Mouse (Mus musculus) spleen, adult 10 weeks (tissue): ENCODE data around the gene Gm10065. TPM values are rescaled to one million over a fixed set of nuclear protein-coding genes. Genes with fewer than 3 reads are reported as not detected.

ENCODE experiments used
- polyA plus RNA-seq: library from polyadenylated mRNA; stranded (reverse); fragments of 350-450 nt; fragmentation: Illumina TruSeq; extraction: RNeasy Lipid Tissue Mini Kit (QIAGEN cat#74804); gene quantifications from one replicate; pipeline ENCODE4 v1.2.3, GENCODE M21; 2015; ENCODE audit warnings: low replicate concordance; ENCODE audit not compliant: insufficient read depth

Gm10065 gene
- polyA plus RNA-seq: not detected

GRCm38 (mm10) chr13:21478759-21479670 lies at the start of gene Gm10065, which contains the start of gene Zkscan4:
Gm10065 (minus strand) TSS chr13:21479441.
Zkscan4 (plus strand) TSS chr13:21478907.

DNA sequence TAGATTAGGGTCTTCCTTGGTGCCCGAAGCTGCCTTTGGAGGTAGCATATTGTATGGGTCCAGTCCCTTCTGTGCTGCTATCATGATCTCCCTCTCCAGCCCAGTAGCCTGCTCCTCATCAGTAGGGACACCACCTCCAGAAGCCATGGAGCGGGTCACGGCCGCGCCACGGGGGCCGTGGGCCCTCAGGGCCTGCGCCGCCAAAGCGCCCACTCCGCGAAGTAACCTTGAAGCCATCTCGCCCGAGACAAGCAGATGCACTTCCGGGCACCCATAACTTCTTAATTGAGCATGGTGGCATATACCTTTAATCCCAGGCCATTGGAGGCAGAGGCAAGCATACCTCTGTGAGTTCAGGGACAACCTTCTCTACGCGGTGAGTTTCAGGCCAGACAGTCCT lies 21.9 kb upstream of the Gm10065 start, which contains the start of gene Gm11273:
TSS of gene Gm11273 (minus strand) at position 237 of the 400 bp plus-strand sequence.

DNA sequence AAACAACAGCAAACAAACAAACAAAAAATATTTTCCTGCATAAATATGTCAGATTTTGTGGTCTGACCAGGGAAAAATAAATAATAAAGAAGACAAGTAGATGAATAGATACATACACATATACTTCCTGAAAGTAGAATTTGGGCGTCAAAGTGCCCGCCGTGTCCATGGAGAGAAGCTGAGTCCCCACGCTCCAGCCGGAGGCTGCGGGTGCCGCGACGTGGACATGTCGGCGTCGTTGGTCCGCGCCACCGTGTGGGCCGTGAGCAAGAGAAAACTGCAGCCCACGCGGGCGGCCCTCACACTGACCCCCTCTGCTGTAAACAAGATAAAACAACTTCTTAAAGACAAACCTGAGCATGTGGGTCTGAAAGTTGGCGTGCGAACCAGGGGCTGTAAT lies 15.8 kb upstream of the Gm10065 start, which contains the start of gene AK157302:
TSS of gene AK157302 (plus strand) at position 144 of the 400 bp plus-strand sequence.

DNA sequence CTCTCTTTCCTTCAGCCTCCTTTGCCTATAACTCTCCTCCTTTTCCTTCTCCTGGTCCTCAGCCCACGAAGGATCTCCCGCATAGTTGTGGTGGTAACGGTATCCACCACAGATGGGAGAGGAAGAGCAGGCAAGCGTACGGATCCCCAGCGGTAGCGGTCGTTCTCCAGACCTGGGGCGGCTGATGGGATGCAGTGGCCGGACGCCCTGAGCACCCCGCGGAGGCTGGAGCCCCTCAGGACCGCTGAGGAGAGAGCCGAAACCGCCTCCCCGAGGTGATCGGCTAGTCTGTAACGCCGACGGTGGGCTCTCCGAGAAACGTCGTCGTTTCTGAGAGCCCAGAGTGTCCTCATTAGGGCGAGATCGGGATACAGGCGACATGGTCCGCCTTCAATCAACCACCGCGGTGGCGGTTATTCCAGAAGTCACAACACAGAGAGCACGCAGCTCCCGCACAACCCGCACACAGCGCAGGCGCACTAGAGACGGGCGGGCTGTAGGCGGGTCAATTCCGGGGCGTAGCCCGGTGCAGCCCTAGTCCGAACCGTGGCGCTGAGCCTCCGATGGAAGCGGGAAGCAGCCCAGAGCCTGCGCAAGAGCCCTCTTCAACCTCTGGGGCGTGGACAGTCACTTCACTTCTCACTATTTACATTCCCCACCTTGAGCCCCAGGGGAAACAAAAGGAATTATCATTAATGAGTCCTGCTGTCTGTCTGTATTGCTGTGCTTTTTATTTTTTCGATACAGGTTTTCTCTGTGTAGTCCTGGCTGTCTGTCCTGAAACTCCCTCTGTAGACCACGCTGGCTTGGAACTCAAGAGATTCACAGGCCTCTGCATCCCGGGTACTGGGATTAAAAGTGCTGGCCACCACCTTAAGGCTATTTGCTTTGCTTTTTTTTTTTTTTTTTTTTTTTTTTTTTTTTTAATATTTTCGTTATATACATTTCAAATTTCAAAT lies 10.9 kb downstream of the Gm10065 start, which contains the start of gene Nkapl:
TSS of gene Nkapl (minus strand) at position 449 of the 959 bp plus-strand sequence.

GRCm38 (mm10) chr13:21453449-21453848 lies 25.8 kb downstream of the Gm10065 start, which contains the start of gene Zscan26:
Zscan26 (minus strand) TSS chr13:21453730.

DNA sequence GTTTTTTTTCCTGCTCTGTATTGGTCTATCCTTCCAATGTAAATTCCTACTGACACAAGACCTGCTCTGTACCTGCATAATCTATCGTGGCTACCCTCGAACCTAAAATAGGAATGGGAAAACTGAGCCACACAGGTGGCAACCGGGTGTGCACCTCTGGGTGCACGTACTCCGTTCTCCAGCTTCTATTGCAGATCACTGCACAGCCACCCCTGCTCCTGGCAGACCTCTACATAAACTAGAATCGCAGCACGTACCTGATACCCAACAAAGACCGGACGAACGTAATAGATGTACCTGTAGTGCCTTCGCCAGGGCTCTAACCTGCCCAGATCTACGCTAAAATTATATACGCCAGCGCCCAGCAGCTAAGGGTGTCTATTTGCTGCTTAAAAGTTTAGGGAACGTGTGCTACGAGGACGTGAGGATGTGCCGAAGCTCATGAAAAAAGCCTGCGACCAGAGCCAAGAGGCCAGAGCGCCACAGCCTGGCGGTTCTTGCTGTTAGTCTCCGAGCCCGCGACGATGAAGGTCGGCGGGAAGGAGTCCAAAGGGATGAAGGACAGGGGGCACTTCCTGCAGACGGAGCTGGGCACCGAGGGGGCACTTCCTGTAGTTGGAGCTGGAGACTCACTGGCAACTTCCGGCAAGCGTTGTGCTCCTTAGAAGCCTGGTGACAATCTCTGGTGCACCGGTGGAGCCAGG lies 38.6 kb downstream of the Gm10065 start, which contains the start of gene Pgbd1:
TSS of gene Pgbd1 (minus strand) at position 556 of the 704 bp plus-strand sequence.

Other genes starting within 250 kb of the Gm10065 start
- not detected for gene Gpx5, start 186.7 kb downstream of the Gm10065 start, polyA plus RNA-seq
- gene Gpx6, start 167.3 kb downstream of the Gm10065 start, polyA plus RNA-seq: not detected
- not detected for gene Olfr1367, start 132.5 kb downstream of the Gm10065 start, polyA plus RNA-seq
- gene Zscan12, start 116.6 kb downstream of the Gm10065 start, polyA plus RNA-seq: 7.2 TPM
- 109 TPM for gene Zkscan3, start 76.7 kb downstream of the Gm10065 start, polyA plus RNA-seq
- gene Pgbd1, start 38.4 kb downstream of the Gm10065 start, polyA plus RNA-seq: 1.5 TPM
- gene Zscan26, start 25.7 kb downstream of the Gm10065 start, polyA plus RNA-seq: 108 TPM
- gene Nkapl, start 10.9 kb downstream of the Gm10065 start, polyA plus RNA-seq: 0.32 TPM
- 1.2 TPM for gene Zkscan4, start 534 bp downstream of the Gm10065 start, polyA plus RNA-seq
- 1.3 TPM for gene AK157302, start 15.8 kb upstream of the Gm10065 start, polyA plus RNA-seq
- gene Gm11273, start 22.0 kb upstream of the Gm10065 start, polyA plus RNA-seq: 1.8 TPM
- 19.1 TPM for gene Zkscan8, start 51.7 kb upstream of the Gm10065 start, polyA plus RNA-seq
- gene Olfr1366, start 63.4 kb upstream of the Gm10065 start, polyA plus RNA-seq: not detected
- gene Olfr1535, start 80.5 kb upstream of the Gm10065 start, polyA plus RNA-seq: not detected
- not detected for gene Olfr1364, start 102.3 kb upstream of the Gm10065 start, polyA plus RNA-seq
- gene Olfr1362, start 134.6 kb upstream of the Gm10065 start, polyA plus RNA-seq: not detected
- gene Olfr11, start 163.1 kb upstream of the Gm10065 start, polyA plus RNA-seq: not detected
- not detected for gene Olfr1361, start 183.9 kb upstream of the Gm10065 start, polyA plus RNA-seq
- not detected for gene Olfr1360, start 198.0 kb upstream of the Gm10065 start, polyA plus RNA-seq
- not detected for gene Olfr1359, start 218.7 kb upstream of the Gm10065 start, polyA plus RNA-seq
- not detected for gene Hist1h2bl, start 236.7 kb upstream of the Gm10065 start, polyA plus RNA-seq
- not detected for gene Hist1h2ai, start 237.0 kb upstream of the Gm10065 start, polyA plus RNA-seq
- not detected for gene Hist1h3h, start 238.2 kb upstream of the Gm10065 start, polyA plus RNA-seq
- gene Hist1h2bm, start 242.6 kb upstream of the Gm10065 start, polyA plus RNA-seq: not detected